Mouse (Mus musculus) midbrain, embryonic 11.5 days (tissue): ENCODE data around the gene Angptl1. TPM values are rescaled to one million over a fixed set of nuclear protein-coding genes. Genes with fewer than 3 reads are reported as not detected.

Source experiments
- ATAC-seq: fragments of 200-750 bp; cut with Nextera tagmentation; 2 replicates; pipeline ENCODE4 v1.8.0; 2017; ENCODE audit warnings: moderate TSS enrichment, moderate library complexity; ENCODE audit not compliant: low FRiP score
- DNase-seq: peaks from one replicate; pipeline ENCODE4 v3.0.0; 2015; ENCODE audit warnings: low spot score; ENCODE audit errors: missing footprints
- H3K27ac ChIP-seq: fragments of 300-500 bp; sonication (generic); 2 replicates; pipeline ENCODE4 v1.5.1; 2014; ENCODE audit warnings: low read depth, low read length
- H3K27me3 ChIP-seq: fragments of 300-500 bp; sonication (generic); 2 replicates; pipeline ENCODE4 v1.6.1; 2014; ENCODE audit warnings: mild to moderate bottlenecking, low read length, moderate library complexity, mixed read lengths; ENCODE audit not compliant: control insufficient read depth, insufficient read depth
- H3K36me3 ChIP-seq: fragments of 300-500 bp; sonication (generic); 2 replicates; pipeline ENCODE4 v1.6.1; 2014; ENCODE audit warnings: mild to moderate bottlenecking, low read length, moderate library complexity, mixed read lengths; ENCODE audit not compliant: control insufficient read depth, insufficient read depth
- H3K4me1 ChIP-seq: fragments of 300-500 bp; sonication (generic); 2 replicates; pipeline ENCODE4 v1.6.1; 2014; ENCODE audit warnings: low read length; ENCODE audit not compliant: control insufficient read depth, insufficient read depth
- H3K4me2 ChIP-seq: fragments of 300-500 bp; sonication (generic); 2 replicates; pipeline ENCODE4 v1.6.1; 2014; ENCODE audit warnings: mild to moderate bottlenecking, moderate library complexity
- H3K4me3 ChIP-seq: fragments of 300-500 bp; sonication (generic); 2 replicates; pipeline ENCODE4 v1.5.1; 2014; ENCODE audit warnings: low read depth, low read length
- H3K9ac ChIP-seq: fragments of 300-500 bp; sonication (generic); 2 replicates; pipeline ENCODE4 v1.6.1; 2014; ENCODE audit warnings: low read length
- H3K9me3 ChIP-seq: fragments of 300-500 bp; sonication (generic); 2 replicates; pipeline ENCODE4 v1.6.1; 2016; ENCODE audit warnings: low read length; ENCODE audit not compliant: control insufficient read depth
- whole genome bisulfite sequencing: fragments of 180-500 bp; shearing (Covaris S2); extraction: QIAGEN DNeasy Blood & Tissue Kit; methylation state at CpG from one replicate; pipeline ENCODE4 v1.1.7; 2014; 5-methylcytosine and 5-hydroxymethylcytosine counted together
- polyA plus RNA-seq: library from polyadenylated mRNA; unstranded; fragments of >200 nt; fragmentation: Nextera tagmentation; extraction: Ambion mirVana; gene quantifications from 2 replicates; pipeline ENCODE4 v1.2.1, GENCODE M21; 2014

Gene Angptl1
- polyA plus RNA-seq, 1 experiment from 2014 or later: 1.6 TPM

- Histone ChIP-seq H3K27ac (no peak overlapping the region), H3K4me1 (peaks cover 5% of the 10 kb centered on the region), H3K9ac (no peak overlapping the region), H3K27me3 (no peaks in the 10 kb centered on the region), H3K36me3 (no peaks in the 10 kb centered on the region), H3K9me3 (no peaks in the 10 kb centered on the region), H3K4me3 (no peak overlapping the region), H3K4me2 (no peak overlapping the region)
- DNase-seq: peak; percentile 89
- ATAC-seq: peak; percentile 76; the same call in 1 of the 2 replicates
- 24% methylated on average over 6 of the region's 6 CpGs for WGBS
Measured at GRCm38 (mm10) chr1:156838695-156839094, 333 bp downstream of the Angptl1 start.

DNA sequence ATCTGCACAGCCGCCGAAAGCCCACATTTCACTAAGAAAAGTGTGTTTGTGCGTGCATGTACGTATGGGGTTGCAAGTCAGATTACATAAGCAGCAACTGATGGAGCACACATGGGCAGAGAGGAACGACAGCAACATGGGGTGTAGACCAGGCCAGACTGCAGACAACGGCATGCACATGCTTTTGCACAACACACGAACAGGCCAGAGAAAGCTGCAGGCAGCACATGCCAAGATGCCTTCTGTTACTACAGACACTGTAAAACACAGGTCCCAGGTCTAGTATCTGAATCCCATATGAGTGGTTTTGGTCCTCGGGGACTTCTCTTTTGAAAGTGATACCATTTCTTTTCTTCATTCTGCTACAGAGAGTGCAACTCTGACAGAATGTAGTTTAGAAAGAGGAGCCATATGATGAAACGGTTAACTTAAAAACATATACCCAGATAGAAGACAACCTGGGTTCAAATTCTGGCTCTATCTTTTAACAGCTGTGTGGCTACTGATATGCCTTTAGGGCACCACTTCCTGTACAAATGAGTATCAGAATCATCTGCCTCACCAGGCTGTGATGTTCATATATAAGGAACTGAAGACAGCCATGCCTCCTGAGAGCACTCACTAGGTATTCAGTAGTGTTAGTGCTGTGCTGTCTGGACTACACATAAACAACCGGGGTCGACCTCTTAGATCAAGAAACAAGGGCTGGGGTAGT lies 3.4 kb downstream of the Angptl1 start:
- no peaks in the 10 kb centered on the region for H3K27me3 ChIP-seq
- no peak overlapping the region for H3K27ac ChIP-seq
- 88% methylated on average over 11 of the region's 11 CpGs for WGBS
- peaks cover 5% of the 10 kb centered on the region for H3K4me1 ChIP-seq
- H3K9me3 ChIP-seq: no peaks in the 10 kb centered on the region
- H3K4me3 ChIP-seq: no peak overlapping the region
- H3K36me3 ChIP-seq: no peaks in the 10 kb centered on the region
- ATAC-seq (no peak), DNase-seq (no peak)
- no peak overlapping the region for H3K4me2 ChIP-seq
- H3K9ac ChIP-seq: no peak overlapping the region

- no peaks in the 10 kb centered on the region for H3K36me3 ChIP-seq
- no peaks in the 10 kb centered on the region for H3K9me3 ChIP-seq
- no peaks in the 10 kb centered on the region for H3K4me1 ChIP-seq
- no peaks in the 10 kb centered on the region for H3K27me3 ChIP-seq
- no peak overlapping the region for H3K27ac ChIP-seq
- 85% methylated on average over 4 of the region's 4 CpGs for WGBS
- H3K4me2 ChIP-seq: no peak overlapping the region
- H3K4me3 ChIP-seq: no peak overlapping the region
- DNase-seq (no peak), ATAC-seq (no peak)
- no peak overlapping the region for H3K9ac ChIP-seq
Measured at GRCm38 (mm10) chr1:156847098-156847497, 8.7 kb downstream of the Angptl1 start.

- no peak for DNase-seq
- WGBS: 81% methylated on average over 9 of the region's 9 CpGs
- Histone ChIP-seq H3K4me2 (no peak overlapping the region), H3K27me3 (no peaks in the 10 kb centered on the region), H3K9me3 (no peaks in the 10 kb centered on the region), H3K4me1 (no peaks in the 10 kb centered on the region), H3K4me3 (no peak overlapping the region), H3K9ac (no peak overlapping the region), H3K36me3 (no peaks in the 10 kb centered on the region), H3K27ac (no peak overlapping the region)
- no peak for ATAC-seq
Measured at GRCm38 (mm10) chr1:156852409-156852808, 14.0 kb downstream of the Angptl1 start.

DNA sequence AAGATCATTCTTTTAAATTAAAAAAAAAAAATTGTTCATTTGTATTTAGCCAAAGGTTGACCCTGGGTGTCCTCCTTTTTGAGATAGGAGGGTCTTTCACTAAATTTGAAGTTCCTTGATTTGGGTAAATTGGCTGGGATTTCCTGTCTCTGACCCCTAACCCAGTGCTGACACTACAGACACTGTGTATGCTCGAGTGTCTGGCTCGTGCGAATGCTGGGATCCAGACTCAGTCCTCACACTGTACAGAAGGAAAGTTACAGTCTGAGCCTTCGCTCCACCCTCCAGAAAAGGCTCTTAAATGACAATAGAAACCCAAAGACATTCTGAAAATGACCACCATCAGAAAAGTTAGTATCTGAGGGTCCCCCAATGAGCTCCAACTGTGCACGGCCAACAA lies 14.5 kb downstream of the Angptl1 start:
- Histone ChIP-seq H3K4me1 (no peaks in the 10 kb centered on the region), H3K27ac (no peak overlapping the region), H3K27me3 (no peaks in the 10 kb centered on the region), H3K36me3 (no peaks in the 10 kb centered on the region), H3K9me3 (no peaks in the 10 kb centered on the region), H3K4me3 (no peak overlapping the region), H3K4me2 (no peak overlapping the region), H3K9ac (no peak overlapping the region)
- DNase-seq (peak; percentile 73), ATAC-seq (no peak)
- 85% methylated on average over 5 of the region's 5 CpGs for WGBS

GRCm38 (mm10) chr1:156854558-156854957 lies 16.2 kb downstream of the Angptl1 start:
- H3K9ac ChIP-seq: no peak overlapping the region
- no peaks in the 10 kb centered on the region for H3K27me3 ChIP-seq
- DNase-seq: peak; percentile 57
- WGBS: 98% methylated on average over 4 of the region's 4 CpGs
- H3K4me1 ChIP-seq: no peaks in the 10 kb centered on the region
- H3K4me3 ChIP-seq: no peak overlapping the region
- H3K36me3 ChIP-seq: no peaks in the 10 kb centered on the region
- no peak overlapping the region for H3K27ac ChIP-seq
- H3K9me3 ChIP-seq: no peaks in the 10 kb centered on the region
- H3K4me2 ChIP-seq: no peak overlapping the region
- ATAC-seq: no peak

- no peaks in the 10 kb centered on the region for H3K9me3 ChIP-seq
- DNase-seq (peak; percentile 28), ATAC-seq (no peak)
- H3K4me2 ChIP-seq: no peak overlapping the region
- no peak overlapping the region for H3K9ac ChIP-seq
- 98% methylated on average over 2 of the region's 2 CpGs for WGBS
- no peaks in the 10 kb centered on the region for H3K36me3 ChIP-seq
- H3K27me3 ChIP-seq: no peaks in the 10 kb centered on the region
- H3K27ac ChIP-seq: no peak overlapping the region
- no peaks in the 10 kb centered on the region for H3K4me1 ChIP-seq
- no peak overlapping the region for H3K4me3 ChIP-seq
Measured at GRCm38 (mm10) chr1:156856666-156857065, 18.3 kb downstream of the Angptl1 start.

DNA sequence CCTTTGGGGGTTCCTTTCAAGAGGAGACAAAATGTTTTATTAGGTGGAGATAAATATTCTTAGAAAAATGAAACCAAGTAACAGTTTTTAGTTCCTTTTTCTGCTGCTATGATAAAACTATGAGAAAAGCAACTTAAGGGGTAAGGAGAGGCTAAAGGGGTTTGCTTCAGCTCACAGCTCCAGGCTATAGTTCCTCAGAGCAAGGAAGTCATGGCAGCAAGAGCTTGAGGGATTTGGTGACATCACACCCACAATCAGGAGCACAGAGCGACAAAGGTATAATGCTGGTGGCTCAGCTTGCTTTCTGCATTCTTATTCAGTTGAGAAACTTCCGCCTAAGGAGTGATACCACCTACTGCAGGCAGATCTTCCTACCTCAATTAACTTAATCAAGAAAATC lies 20.8 kb downstream of the Angptl1 start:
- H3K9me3 ChIP-seq: no peaks in the 10 kb centered on the region
- no peaks in the 10 kb centered on the region for H3K4me1 ChIP-seq
- 86% methylated on average over 2 of the region's 2 CpGs for WGBS
- H3K9ac ChIP-seq: no peak overlapping the region
- H3K4me2 ChIP-seq: no peak overlapping the region
- H3K4me3 ChIP-seq: no peak overlapping the region
- no peak overlapping the region for H3K27ac ChIP-seq
- no peaks in the 10 kb centered on the region for H3K27me3 ChIP-seq
- DNase-seq (no peak), ATAC-seq (no peak)
- H3K36me3 ChIP-seq: no peaks in the 10 kb centered on the region

DNA sequence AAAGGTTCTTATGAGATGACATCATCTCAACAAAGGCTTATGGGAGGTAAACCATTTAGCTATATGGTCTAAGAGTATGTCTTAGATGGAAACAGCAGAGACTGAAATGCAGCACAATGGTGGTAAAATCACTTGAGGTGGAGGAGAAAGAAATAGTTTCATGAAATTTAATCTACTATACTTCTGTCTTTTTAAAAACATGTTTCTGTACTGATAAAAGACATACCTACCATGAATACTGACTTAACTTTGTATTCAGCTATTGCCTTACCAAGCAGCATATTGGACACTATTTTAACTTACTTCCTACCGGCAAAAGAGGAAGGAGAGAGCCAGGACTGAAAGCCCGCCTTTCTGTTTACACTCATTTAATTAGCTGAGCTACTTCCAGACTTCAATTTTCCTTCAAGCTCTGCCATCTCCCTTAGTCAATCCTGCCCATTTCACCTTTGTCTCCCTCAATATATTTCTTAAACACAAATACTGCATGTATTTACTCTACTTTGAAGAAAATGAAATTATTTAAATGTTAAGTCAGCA lies 21.4 kb downstream of the Angptl1 start:
- Histone ChIP-seq H3K9me3 (no peaks in the 10 kb centered on the region), H3K36me3 (no peaks in the 10 kb centered on the region), H3K9ac (no peak overlapping the region), H3K4me1 (no peaks in the 10 kb centered on the region), H3K27me3 (no peaks in the 10 kb centered on the region), H3K4me2 (no peak overlapping the region), H3K4me3 (no peak overlapping the region), H3K27ac (no peak overlapping the region)
- DNase-seq (no peak), ATAC-seq (no peak)
- WGBS: 78% methylated on average over 2 of the region's 2 CpGs
